Mouse (Mus musculus) erythroblast, embryonic 14.5 days (primary cell): ENCODE results near the gene Zbp1.

Source experiments
- GATA1 ChIP-seq: IDR thresholded peaks from 2 replicates; pipeline ENCODE4 v1.6.1; 2012; ENCODE audit warnings: low read length, inconsistent platforms, mixed read lengths
- TAL1 ChIP-seq: IDR thresholded peaks from 3 replicates; pipeline ENCODE4 v1.6.1; 2012; ENCODE audit warnings: low read length, inconsistent platforms, mixed read lengths

GRCm38 (mm10) chr2:173220754-173221153 lies 2.0 kb upstream of the Zbp1 start:
- no peak for TF ChIP-seq TAL1
- no peak for TF ChIP-seq GATA1
